Mouse (Mus musculus) retina, postnatal 1 day (tissue): ENCODE results near the gene Mertk.

Source experiments
- DNase-seq: peaks from one replicate; pipeline ENCODE4 v3.0.0-alpha.2; 2012

The Mertk gene

GRCm38 (mm10) chr2:128726067-128726466 lies 27.3 kb downstream of the Mertk start:
- DNase-seq = no peak

GRCm38 (mm10) chr2:128726626-128727025 lies 27.9 kb downstream of the Mertk start:
- no peak for DNase-seq

GRCm38 (mm10) chr2:128727552-128727951 lies 28.8 kb downstream of the Mertk start:
- DNase-seq = no peak

GRCm38 (mm10) chr2:128728066-128728465 lies 29.3 kb downstream of the Mertk start:
- DNase-seq = no peak

GRCm38 (mm10) chr2:128729141-128729540 lies 30.4 kb downstream of the Mertk start:
- DNase-seq = no peak

GRCm38 (mm10) chr2:128731514-128731913 lies 32.8 kb downstream of the Mertk start:
- no peak for DNase-seq

- no peak for DNase-seq
Observed at GRCm38 (mm10) chr2:128731951-128732350, 33.2 kb downstream of the Mertk start.

GRCm38 (mm10) chr2:128735089-128735488 lies 36.3 kb downstream of the Mertk start:
- no peak for DNase-seq

GRCm38 (mm10) chr2:128737051-128737450 lies 38.3 kb downstream of the Mertk start:
- DNase-seq = no peak

GRCm38 (mm10) chr2:128737796-128738195 lies 39.0 kb downstream of the Mertk start:
- DNase-seq = no peak

- no peak for DNase-seq
Observed at GRCm38 (mm10) chr2:128738725-128739258, 40.0 kb downstream of the Mertk start.

GRCm38 (mm10) chr2:128745879-128746620 lies 47.3 kb downstream of the Mertk start:
- DNase-seq = no peak

GRCm38 (mm10) chr2:128746621-128747151 lies 47.9 kb downstream of the Mertk start:
- DNase-seq = no peak

- DNase-seq = no peak
Observed at GRCm38 (mm10) chr2:128747433-128748028, 48.8 kb downstream of the Mertk start.

GRCm38 (mm10) chr2:128748171-128748570 lies 49.4 kb downstream of the Mertk start:
- DNase-seq = no peak

- DNase-seq = no peak
Observed at GRCm38 (mm10) chr2:128751030-128751429, 52.3 kb downstream of the Mertk start.

GRCm38 (mm10) chr2:128753295-128753873 lies 54.6 kb downstream of the Mertk start:
- no peak for DNase-seq

- no peak for DNase-seq
Observed at GRCm38 (mm10) chr2:128755149-128755691, 56.5 kb downstream of the Mertk start.

- peak; percentile 43 for DNase-seq
Observed at GRCm38 (mm10) chr2:128758724-128759340, 60.1 kb downstream of the Mertk start.

GRCm38 (mm10) chr2:128762008-128762407 lies 63.3 kb downstream of the Mertk start:
- no peak for DNase-seq

- DNase-seq = no peak
Observed at GRCm38 (mm10) chr2:128765787-128766186, 67.0 kb downstream of the Mertk start.

GRCm38 (mm10) chr2:128768545-128769247 lies 69.9 kb downstream of the Mertk start:
- no peak for DNase-seq
